Mouse (Mus musculus): Measurements from ENCODE around the gene Fam117b. TPM values are rescaled to one million over a fixed set of nuclear protein-coding genes. Genes with fewer than 3 reads are reported as not detected.
A peak's percentile ranks its signal among the peaks of the same experiment; 100 is the strongest.

Fam117b gene
- polyA plus RNA-seq, 1 experiment from 2014 or later: 34.5 TPM

DNA sequence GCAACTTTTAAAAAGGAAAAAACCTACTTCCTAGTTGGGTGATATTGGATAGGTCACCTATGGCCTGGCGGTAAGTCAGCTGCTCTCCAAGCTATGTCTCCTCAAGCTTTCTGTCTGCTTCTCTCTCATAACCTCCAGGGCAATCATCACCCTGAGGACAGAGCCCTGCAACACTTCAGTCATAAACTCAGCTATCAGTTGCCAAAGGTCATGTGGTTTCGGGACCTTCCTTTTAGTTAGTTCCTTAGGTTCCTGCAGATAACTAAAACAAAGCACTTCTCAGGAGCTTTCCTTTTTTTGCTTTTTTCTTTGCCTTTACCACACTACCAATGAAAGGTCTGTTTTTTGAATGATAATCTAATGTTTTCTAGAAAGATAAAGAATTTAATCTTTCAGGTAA lies 13.1 kb upstream of the Fam117b start:
- ATAC-seq (ENCODE audit: low FRiP score): no peak
- Histone ChIP-seq H3K9ac (no peak overlapping the region), H3K9me3 (replicated peaks) (no peaks in the 10 kb centered on the region), H3K4me1 (no peaks in the 10 kb centered on the region), H3K27me3 (no peaks in the 10 kb centered on the region), H3K4me2 (replicated peaks) (no peak overlapping the region), H3K27ac (no peak overlapping the region), H3K4me3 (no peak overlapping the region), H3K36me3 (no peaks in the 10 kb centered on the region)
- 89% methylated on average over 2 of the region's 2 CpGs for WGBS

DNA sequence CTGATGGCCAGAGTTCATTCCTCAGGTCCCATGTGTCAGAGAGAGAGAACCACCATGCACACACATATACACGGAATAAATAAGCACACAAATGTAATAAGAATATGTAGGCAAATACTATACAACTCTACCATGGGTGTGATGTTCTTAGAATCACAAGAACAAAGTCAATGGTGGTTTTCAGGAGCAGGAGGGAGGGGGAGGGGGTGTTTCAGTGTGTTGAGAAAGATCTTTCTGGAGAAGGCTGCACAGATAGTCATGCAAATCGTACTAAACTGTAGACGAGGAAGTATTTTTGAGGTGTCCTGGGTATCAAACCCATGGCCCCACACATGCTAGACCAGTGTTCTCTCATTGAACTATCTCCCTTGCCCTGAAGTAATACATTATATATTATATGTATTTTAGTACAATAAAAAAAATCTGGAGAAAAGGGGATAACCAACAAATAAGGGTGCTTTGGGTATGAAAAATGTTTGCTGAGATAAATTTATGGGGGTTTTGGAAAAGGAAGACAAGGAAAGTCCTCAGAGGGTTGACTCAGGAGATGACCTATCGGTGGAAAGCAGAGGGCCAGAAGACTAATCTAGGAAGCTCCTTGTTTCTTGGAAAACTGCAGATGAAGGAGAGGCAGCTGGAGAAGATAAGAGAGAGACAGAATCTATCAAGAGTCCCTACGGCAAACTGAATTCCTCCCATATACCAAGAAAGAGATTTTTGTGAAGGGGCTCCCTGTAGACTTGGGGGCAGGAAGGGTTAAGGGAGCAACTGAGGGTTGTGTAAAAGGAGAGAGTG lies 11.5 kb upstream of the Fam117b start:
- WGBS: 90% methylated on average over 5 of the region's 5 CpGs
- Histone ChIP-seq H3K36me3 (no peaks in the 10 kb centered on the region), H3K9me3 (replicated peaks) (no peaks in the 10 kb centered on the region), H3K4me2 (replicated peaks) (no peak overlapping the region), H3K9ac (no peak overlapping the region), H3K27ac (no peak overlapping the region), H3K4me3 (no peak overlapping the region), H3K4me1 (no peaks in the 10 kb centered on the region), H3K27me3 (no peaks in the 10 kb centered on the region)
- ATAC-seq (ENCODE audit: low FRiP score): no peak

DNA sequence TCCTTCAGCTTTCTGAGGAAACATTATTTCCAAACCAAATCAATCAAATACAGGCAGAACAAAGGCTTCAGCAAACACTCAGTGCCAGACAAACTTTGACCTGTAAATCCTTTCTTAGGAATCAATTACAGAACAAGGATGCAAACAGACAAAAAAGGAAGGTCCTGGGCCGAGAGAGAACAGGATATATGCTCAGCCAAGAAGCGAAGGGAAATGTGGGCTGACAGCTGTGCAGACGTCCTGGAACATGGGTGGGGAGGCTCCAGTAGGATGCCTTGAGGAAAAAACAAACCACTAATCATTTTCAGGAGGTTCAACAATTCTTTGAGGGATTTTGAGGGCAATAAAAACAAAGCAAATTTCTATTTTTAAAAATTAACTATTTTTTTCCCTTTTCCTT lies 10.2 kb upstream of the Fam117b start:
- 32% methylated on average over 3 of the region's 3 CpGs for WGBS
- Histone ChIP-seq H3K4me3 (no peak overlapping the region), H3K27ac (no peak overlapping the region)

DNA sequence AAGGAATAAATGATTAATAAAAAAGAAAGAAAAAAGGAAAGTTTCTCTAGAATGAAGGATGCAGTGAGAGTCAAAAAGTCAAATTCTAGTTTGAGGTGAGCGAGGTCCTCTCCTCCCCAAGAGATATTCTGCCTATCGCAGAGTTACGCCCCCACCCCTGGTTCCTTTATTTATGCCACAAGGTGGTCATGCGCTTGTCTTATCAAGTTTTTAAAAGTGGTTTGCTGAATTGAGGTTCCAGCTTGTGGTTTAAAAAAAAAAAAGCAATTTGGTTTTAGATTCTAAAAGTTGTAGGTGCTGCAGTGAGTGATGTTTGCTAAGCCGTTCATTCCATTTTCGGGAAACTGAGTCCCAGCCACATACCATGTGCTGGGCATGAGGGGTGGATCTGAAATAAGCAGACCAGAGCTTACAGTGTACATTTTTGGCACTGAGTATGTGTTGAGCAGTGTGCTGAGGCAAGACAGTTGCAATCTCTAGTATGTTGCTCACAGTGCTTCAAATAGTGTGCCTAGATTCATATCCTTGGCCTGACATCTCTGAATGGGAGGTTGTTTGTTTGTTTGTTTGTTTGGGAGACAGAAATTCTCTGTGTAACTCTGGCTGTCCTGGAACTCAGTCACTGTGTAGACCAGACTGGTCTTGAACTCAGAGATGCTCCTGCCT lies 8.0 kb upstream of the Fam117b start:
- no peak overlapping the region for H3K27ac ChIP-seq
- ATAC-seq (ENCODE audit: low FRiP score): no peak
- H3K4me1 ChIP-seq: no peaks in the 10 kb centered on the region
- H3K4me3 ChIP-seq: no peak overlapping the region
- H3K36me3 ChIP-seq: no peaks in the 10 kb centered on the region
- H3K9ac ChIP-seq: no peak overlapping the region
- no peaks in the 10 kb centered on the region for H3K9me3 ChIP-seq (replicated peaks)
- H3K27me3 ChIP-seq: no peaks in the 10 kb centered on the region
- 94% methylated on average over 6 of the region's 6 CpGs for WGBS
- no peak overlapping the region for H3K4me2 ChIP-seq (replicated peaks)

More for the DNA sequence above, 10.2 kb upstream of the Fam117b start:
- ATAC-seq (ENCODE audit: low FRiP score): no peak
- no peaks in the 10 kb centered on the region for H3K27me3 ChIP-seq
- no peaks in the 10 kb centered on the region for H3K9me3 ChIP-seq (replicated peaks)
- no peaks in the 10 kb centered on the region for H3K4me1 ChIP-seq
- no peak overlapping the region for H3K4me2 ChIP-seq (replicated peaks)
- H3K9ac ChIP-seq: no peak overlapping the region
- H3K36me3 ChIP-seq: no peaks in the 10 kb centered on the region

DNA sequence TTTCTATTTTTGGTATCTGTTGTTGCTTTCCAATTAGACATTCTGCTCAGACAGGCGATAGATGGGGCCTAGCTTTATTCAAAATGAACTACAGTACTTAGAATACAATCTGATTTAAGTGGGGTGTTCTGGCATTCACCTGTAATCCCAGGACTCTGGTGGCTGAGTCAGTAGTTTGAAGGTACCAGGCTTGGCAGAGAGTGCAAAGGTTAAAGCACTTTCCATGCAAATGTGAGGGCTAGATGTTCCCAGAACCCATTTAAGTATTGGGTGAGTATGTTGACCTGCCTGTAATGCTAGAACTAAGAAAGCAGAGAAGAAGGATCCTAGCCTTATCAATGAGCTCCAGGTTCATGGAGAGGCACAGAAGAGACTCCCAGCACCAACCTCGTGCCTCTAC lies 6.9 kb upstream of the Fam117b start:
- Histone ChIP-seq H3K4me1 (no peaks in the 10 kb centered on the region), H3K9me3 (replicated peaks) (no peaks in the 10 kb centered on the region), H3K27ac (no peak overlapping the region), H3K36me3 (no peaks in the 10 kb centered on the region), H3K4me3 (no peak overlapping the region), H3K9ac (no peak overlapping the region), H3K27me3 (no peaks in the 10 kb centered on the region), H3K4me2 (replicated peaks) (no peak overlapping the region)
- WGBS: 84% methylated on average over 2 of the region's 2 CpGs
- ATAC-seq (ENCODE audit: low FRiP score): no peak

DNA sequence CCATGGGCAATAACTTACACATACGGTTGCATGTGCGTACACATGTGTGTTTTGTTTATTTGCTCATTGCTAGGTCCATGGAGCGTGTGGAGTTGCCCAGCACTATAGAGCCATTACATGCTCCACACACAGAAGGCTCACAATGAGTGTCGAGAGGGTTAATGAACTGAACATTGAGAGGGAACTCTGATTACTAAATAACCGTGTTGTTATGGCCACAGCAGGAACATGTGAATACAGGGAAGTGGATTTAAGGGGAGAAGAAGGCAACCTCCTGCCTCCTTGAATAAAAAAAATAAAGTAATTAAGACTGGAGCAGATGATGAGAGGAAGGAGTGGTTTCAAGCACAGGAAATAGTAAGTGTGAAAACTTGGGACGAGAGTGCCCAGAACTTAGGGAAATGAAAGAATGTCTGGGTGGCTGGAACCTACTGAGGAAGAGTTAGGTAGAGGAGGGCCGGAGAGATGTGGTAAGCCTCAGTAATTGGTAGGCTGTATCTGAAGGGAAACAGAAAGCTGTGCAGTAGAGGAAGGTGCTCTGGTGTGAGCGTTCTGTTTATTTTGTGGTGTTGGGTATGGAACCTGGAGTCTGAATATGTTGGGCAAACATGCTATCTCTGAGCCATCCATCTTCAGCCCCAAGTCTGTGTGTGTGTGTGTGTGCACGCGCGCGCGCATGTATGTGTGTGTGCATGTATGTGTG lies 5.8 kb upstream of the Fam117b start:
- no peaks in the 10 kb centered on the region for H3K9me3 ChIP-seq (replicated peaks)
- no peak for ATAC-seq (ENCODE audit: low FRiP score)

DNA sequence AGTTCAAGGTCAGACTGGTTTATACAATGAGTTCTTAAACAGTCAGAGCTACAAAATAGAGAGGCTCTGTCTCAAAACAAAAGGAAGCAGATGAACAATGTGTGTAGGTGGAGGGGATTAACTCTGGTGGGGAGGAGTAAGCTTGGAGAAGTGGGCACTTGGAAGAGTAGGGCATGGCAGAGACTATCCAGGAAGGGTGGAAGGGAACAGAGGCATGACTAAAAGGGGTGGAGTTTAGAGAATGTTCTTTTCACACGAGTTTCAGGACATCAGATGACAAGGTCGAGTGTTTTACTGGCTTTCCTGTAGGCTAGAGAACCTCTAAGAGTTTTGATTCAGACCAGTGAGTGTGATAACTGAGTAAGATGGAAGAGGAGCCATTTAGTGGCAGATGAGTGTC lies 5.1 kb upstream of the Fam117b start:
- H3K4me1 ChIP-seq: no peaks in the 10 kb centered on the region
- H3K9me3 ChIP-seq (replicated peaks): no peaks in the 10 kb centered on the region

More for the DNA sequence above, 5.8 kb upstream of the Fam117b start:
- 91% methylated on average over 13 of the region's 13 CpGs for WGBS
- H3K4me3 ChIP-seq: no peak overlapping the region
- no peak overlapping the region for H3K4me2 ChIP-seq (replicated peaks)
- no peak overlapping the region for H3K9ac ChIP-seq
- H3K27me3 ChIP-seq: no peaks in the 10 kb centered on the region
- H3K36me3 ChIP-seq: no peaks in the 10 kb centered on the region
- no peak overlapping the region for H3K27ac ChIP-seq
- no peaks in the 10 kb centered on the region for H3K4me1 ChIP-seq

DNA sequence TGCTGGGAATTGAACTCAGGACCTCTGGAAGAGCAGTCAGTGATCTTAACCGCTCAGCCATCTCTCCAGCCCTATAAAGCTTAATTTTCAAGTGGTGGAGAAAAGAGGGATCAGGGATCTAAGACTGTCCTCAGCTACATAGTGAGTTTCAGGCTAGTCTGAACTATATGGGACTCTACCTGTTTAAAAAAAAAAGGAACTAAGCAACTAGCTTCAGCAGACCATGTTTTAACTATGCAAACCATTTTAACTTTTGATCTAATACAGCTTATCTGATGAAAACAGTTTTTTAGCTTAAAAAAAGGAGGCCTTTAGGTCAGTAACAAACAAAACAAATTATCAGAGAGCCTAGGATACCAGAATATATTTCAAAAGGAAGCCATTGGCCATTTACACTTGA lies 1.9 kb upstream of the Fam117b start:
- no peak for ATAC-seq (ENCODE audit: low FRiP score)
- Histone ChIP-seq H3K27me3 (no peaks in the 10 kb centered on the region), H3K36me3 (no peaks in the 10 kb centered on the region), H3K4me3 (no peak overlapping the region), H3K27ac (no peak overlapping the region), H3K4me1 (peaks cover 19% of the 10 kb centered on the region), H3K9ac (no peak overlapping the region), H3K9me3 (replicated peaks) (no peaks in the 10 kb centered on the region), H3K4me2 (replicated peaks) (no peak overlapping the region)
- 88% methylated on average over 1 of the region's 1 CpGs for WGBS

More for the DNA sequence above, 5.1 kb upstream of the Fam117b start:
- no peaks in the 10 kb centered on the region for H3K36me3 ChIP-seq
- no peak overlapping the region for H3K27ac ChIP-seq
- H3K27me3 ChIP-seq: no peaks in the 10 kb centered on the region
- no peak overlapping the region for H3K4me3 ChIP-seq
- 38% methylated on average over 2 of the region's 2 CpGs for WGBS
- no peak overlapping the region for H3K4me2 ChIP-seq (replicated peaks)
- no peak overlapping the region for H3K9ac ChIP-seq
- no peak for ATAC-seq (ENCODE audit: low FRiP score)

DNA sequence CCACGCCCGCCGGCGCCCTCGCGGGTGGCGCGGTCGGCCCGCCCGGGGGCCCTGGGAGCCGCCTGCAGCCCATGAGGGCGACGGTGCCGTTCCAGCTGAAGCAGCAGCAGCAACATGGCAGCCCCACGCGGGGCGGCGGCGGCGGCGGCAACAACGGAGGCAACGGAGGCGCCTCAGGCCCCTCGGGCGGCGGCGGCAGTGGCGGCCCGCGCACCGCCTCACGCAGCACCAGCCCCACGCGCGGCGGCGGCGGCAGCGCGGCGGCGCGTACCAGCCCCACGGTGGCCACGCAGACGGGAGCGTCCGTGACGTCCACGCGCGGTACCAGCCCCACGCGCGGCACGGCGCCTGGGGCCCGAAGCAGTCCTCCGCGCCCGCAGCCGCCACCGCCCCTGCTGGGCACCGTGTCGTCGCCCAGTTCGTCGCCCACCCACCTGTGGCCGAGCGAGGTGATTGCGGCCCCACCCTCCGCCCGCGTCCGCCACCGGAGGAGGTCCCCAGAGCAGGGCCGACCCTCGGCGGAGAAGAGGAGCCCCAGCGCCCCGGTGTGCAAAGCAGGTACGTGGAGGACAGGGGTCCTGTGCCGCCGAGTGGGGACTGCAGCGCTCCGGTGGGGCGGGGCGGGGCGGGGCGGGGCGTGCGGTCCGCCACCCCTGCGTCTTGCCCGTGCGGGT lies 526 bp downstream of the Fam117b start:
- under 1% methylated on average over 76 of the region's 98 CpGs for WGBS
- H3K36me3 ChIP-seq: no peaks in the 10 kb centered on the region
- H3K27ac ChIP-seq: peak overlapping the region; percentile 98
- H3K4me2 ChIP-seq (replicated peaks): peak overlapping the region; percentile 83
- H3K4me3 ChIP-seq: peak overlapping the region; percentile 99
- no peaks in the 10 kb centered on the region for H3K9me3 ChIP-seq (replicated peaks)
- peak; percentile 65 for ATAC-seq (ENCODE audit: low FRiP score)
- H3K27me3 ChIP-seq: no peaks in the 10 kb centered on the region
- peaks cover 23% of the 10 kb centered on the region for H3K4me1 ChIP-seq
- peak overlapping the region; percentile 99 for H3K9ac ChIP-seq

DNA sequence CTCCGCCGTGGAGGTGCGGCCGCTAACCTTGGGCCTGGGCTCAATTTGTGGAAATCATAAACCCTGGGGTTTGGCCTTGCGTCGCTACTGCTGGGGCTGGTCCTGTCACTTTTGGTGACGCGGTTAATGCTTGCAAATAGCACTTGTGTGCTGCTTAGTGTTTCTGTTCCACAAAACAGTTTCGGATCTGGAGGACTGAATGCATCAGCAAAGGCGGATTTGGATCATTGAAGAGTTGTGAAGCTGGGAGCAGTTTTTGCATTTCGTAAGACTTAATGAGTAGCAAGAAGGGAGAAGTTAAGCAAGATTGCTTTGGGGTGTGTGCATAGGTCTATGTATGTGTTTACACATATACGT lies 1.0 kb downstream of the Fam117b start:
- Histone ChIP-seq H3K36me3 (no peaks in the 10 kb centered on the region), H3K4me1 (peaks cover 23% of the 10 kb centered on the region), H3K4me3 (peak overlapping the region; percentile 99), H3K27me3 (no peaks in the 10 kb centered on the region), H3K4me2 (replicated peaks) (peak overlapping the region; percentile 83), H3K27ac (peak overlapping the region; percentile 98), H3K9me3 (replicated peaks) (no peaks in the 10 kb centered on the region), H3K9ac (peak overlapping the region; percentile 99)
- WGBS: 4% methylated on average over 12 of the region's 12 CpGs
- no peak for ATAC-seq (ENCODE audit: low FRiP score)

DNA sequence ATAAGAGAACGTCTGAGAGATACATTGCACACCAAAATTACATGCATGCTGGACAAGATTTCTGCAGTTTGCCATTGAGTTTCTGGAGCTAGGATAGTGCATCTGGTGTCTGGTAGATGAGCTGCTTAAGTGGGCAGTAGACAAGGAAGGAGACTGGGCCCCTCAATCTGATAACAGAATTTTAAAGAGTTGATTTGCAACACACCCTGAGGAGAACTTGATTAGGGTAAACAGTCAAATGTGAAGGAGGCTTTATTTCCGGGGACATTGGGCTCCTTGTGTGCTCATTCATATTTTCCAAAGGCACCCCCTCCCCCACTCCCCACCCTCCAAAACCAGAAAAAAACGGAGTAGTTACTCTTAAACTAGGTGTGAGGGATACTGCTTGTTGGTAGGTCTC lies 2.0 kb downstream of the Fam117b start:
- no peak overlapping the region for H3K27ac ChIP-seq
- WGBS: 75% methylated on average over 3 of the region's 3 CpGs
- no peak for ATAC-seq (ENCODE audit: low FRiP score)
- peaks cover 23% of the 10 kb centered on the region for H3K4me1 ChIP-seq
- H3K9me3 ChIP-seq (replicated peaks): no peaks in the 10 kb centered on the region
- no peaks in the 10 kb centered on the region for H3K27me3 ChIP-seq
- peak overlapping the region; percentile 99; the same call in 1 of the 2 replicates for H3K9ac ChIP-seq
- peak overlapping the region; percentile 83 for H3K4me2 ChIP-seq (replicated peaks)
- H3K4me3 ChIP-seq: peak overlapping the region; percentile 99; the same call in 1 of the 2 replicates
- no peaks in the 10 kb centered on the region for H3K36me3 ChIP-seq
